Mouse (Mus musculus) embryonic fibroblast, embryonic 13.5 days (primary cell): ENCODE measurements around the gene Gpr156. TPM values are rescaled to one million over a fixed set of nuclear protein-coding genes. Genes with fewer than 3 reads are reported as not detected.

Experiments
- H3K27ac ChIP-seq: 2 replicates; pipeline ENCODE4 v1.5.1; 2012; ENCODE audit warnings: low read length, control low read depth, inconsistent platforms; ENCODE audit not compliant: insufficient read depth
- H3K4me1 ChIP-seq: 2 replicates; pipeline ENCODE4 v1.6.1; 2011; ENCODE audit warnings: low read length; ENCODE audit not compliant: control insufficient read depth, insufficient read depth
- H3K4me3 ChIP-seq: 2 replicates; pipeline ENCODE4 v1.5.1; 2011; ENCODE audit warnings: mild to moderate bottlenecking, control low read depth, low read length; ENCODE audit not compliant: insufficient read depth
- CTCF ChIP-seq: IDR thresholded peaks from 2 replicates; pipeline ENCODE4 v1.5.1; 2011; ENCODE audit warnings: mild to moderate bottlenecking, control low read depth, low read length, moderate library complexity, borderline replicate concordance; ENCODE audit not compliant: insufficient read depth
- POLR2A ChIP-seq: IDR thresholded peaks from 2 replicates; pipeline ENCODE4 v1.6.1; 2011; ENCODE audit warnings: low read depth, mild to moderate bottlenecking, control low read depth, low read length, moderate library complexity
- polyA plus RNA-seq: library from polyadenylated mRNA; stranded (reverse); fragments of >200 nt; gene quantifications from 2 replicates; pipeline ENCODE4 v1.2.4, GENCODE M21; 2011; ENCODE audit warnings: low read depth; ENCODE audit not compliant: missing spikeins, insufficient read length

Gene Gpr156
- polyA plus RNA-seq, 1 experiment, result 0.30 TPM

- Histone ChIP-seq H3K4me1 (no peaks in the 10 kb centered on the region), H3K27ac (no peak overlapping the region)
- TF ChIP-seq CTCF (no peak; the same call in 1 of the 2 replicates), POLR2A (no peak)
These were observed 78.4 kb downstream of the Gpr156 start for GRCm38 (mm10) chr16:37994647-37995046.

GRCm38 (mm10) chr16:37997771-37998170 is 81.5 kb downstream of the Gpr156 start:
- Histone ChIP-seq H3K4me3 (no peak overlapping the region), H3K27ac (no peak overlapping the region), H3K4me1 (no peaks in the 10 kb centered on the region)
- TF ChIP-seq POLR2A, result no peak
- TF ChIP-seq CTCF, result no peak

More at GRCm38 (mm10) chr16:37994647-37995046, 78.4 kb downstream of the Gpr156 start:
- no peak overlapping the region for H3K4me3 ChIP-seq

- no peaks in the 10 kb centered on the region for H3K4me1 ChIP-seq
- H3K4me3 ChIP-seq, result no peak overlapping the region
- no peak for TF ChIP-seq POLR2A
- TF ChIP-seq CTCF, result no peak
- no peak overlapping the region for H3K27ac ChIP-seq
These were observed 83.5 kb downstream of the Gpr156 start for GRCm38 (mm10) chr16:37999762-38000161.

- no peaks in the 10 kb centered on the region for H3K4me1 ChIP-seq
- H3K27ac ChIP-seq, result no peak overlapping the region
- H3K4me3 ChIP-seq, result no peak overlapping the region
- TF ChIP-seq POLR2A (no peak), CTCF (no peak)
These were observed 83.9 kb downstream of the Gpr156 start for GRCm38 (mm10) chr16:38000178-38000577.

- TF ChIP-seq CTCF, result no peak
- no peak for TF ChIP-seq POLR2A
These were observed 85.5 kb downstream of the Gpr156 start for GRCm38 (mm10) chr16:38001766-38002165.

DNA sequence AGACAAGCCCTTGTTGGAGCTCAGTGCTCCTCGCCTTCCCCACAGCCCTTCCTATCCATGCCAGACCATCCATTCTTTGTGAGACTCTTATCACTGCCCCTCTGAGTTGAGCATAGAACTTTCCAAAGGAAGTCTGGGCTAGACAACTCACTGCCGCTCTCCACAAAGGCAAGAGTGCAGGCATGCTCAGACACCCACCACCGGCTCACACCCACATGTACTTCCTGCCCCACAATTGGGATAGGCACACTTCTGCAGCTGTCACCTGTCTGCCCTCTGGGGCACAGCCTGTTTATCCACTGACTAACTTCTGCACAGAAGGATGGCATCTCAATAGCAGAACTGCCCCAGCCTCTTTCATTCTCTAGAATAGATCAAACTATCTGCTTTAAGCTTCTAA is 86.2 kb downstream of the Gpr156 start:
- no peaks in the 10 kb centered on the region for H3K4me1 ChIP-seq
- no peak for TF ChIP-seq POLR2A

More at GRCm38 (mm10) chr16:38001766-38002165, 85.5 kb downstream of the Gpr156 start:
- Histone ChIP-seq H3K4me1 (no peaks in the 10 kb centered on the region), H3K27ac (no peak overlapping the region), H3K4me3 (no peak overlapping the region)

GRCm38 (mm10) chr16:38004486-38005020 is 88.3 kb downstream of the Gpr156 start:
- no peak overlapping the region for H3K4me3 ChIP-seq
- TF ChIP-seq POLR2A (no peak), CTCF (no peak)
- no peaks in the 10 kb centered on the region for H3K4me1 ChIP-seq

More for the DNA sequence above, 86.2 kb downstream of the Gpr156 start:
- H3K4me3 ChIP-seq, result no peak overlapping the region
- no peak overlapping the region for H3K27ac ChIP-seq

GRCm38 (mm10) chr16:38005471-38005870 is 89.2 kb downstream of the Gpr156 start:
- TF ChIP-seq POLR2A, result no peak
- no peak for TF ChIP-seq CTCF
- no peak overlapping the region for H3K4me3 ChIP-seq
- H3K27ac ChIP-seq, result no peak overlapping the region
- H3K4me1 ChIP-seq, result no peaks in the 10 kb centered on the region

More at GRCm38 (mm10) chr16:38004486-38005020, 88.3 kb downstream of the Gpr156 start:
- H3K27ac ChIP-seq, result no peak overlapping the region

- Histone ChIP-seq H3K27ac (no peak overlapping the region), H3K4me3 (no peak overlapping the region), H3K4me1 (no peaks in the 10 kb centered on the region)
- TF ChIP-seq CTCF, result no peak
- TF ChIP-seq POLR2A, result no peak
These were observed 92.1 kb downstream of the Gpr156 start for GRCm38 (mm10) chr16:38008371-38008770.

GRCm38 (mm10) chr16:38009041-38009825 is 92.9 kb downstream of the Gpr156 start:
- no peak for TF ChIP-seq CTCF
- TF ChIP-seq POLR2A, result no peak
- no peak overlapping the region for H3K27ac ChIP-seq
- no peaks in the 10 kb centered on the region for H3K4me1 ChIP-seq
- no peak overlapping the region for H3K4me3 ChIP-seq
